Mouse (Mus musculus): ENCODE measurements around the gene Psap.

The Psap gene

GRCm38 (mm10) chr10:60287726-60288125 is 10.3 kb downstream of the Psap start:
- no peak for DNase-seq (ENCODE audit: low spot score in 2 of 2)

GRCm38 (mm10) chr10:60289216-60289615 is 11.8 kb downstream of the Psap start:
- peak; percentile 76 to 77 for DNase-seq (ENCODE audit: low spot score in 2 of 2)

GRCm38 (mm10) chr10:60290026-60290738 is 12.8 kb downstream of the Psap start:
- DNase-seq (ENCODE audit: low spot score in 2 of 2) = peak; percentile 64 to 71

GRCm38 (mm10) chr10:60290739-60291110 is 13.3 kb downstream of the Psap start:
- DNase-seq (ENCODE audit: low spot score in 2 of 2) = no peak

- no peak for DNase-seq (ENCODE audit: low spot score in 2 of 2)
Observed at GRCm38 (mm10) chr10:60292209-60292608, 14.8 kb downstream of the Psap start.

GRCm38 (mm10) chr10:60294621-60295020 is 17.2 kb downstream of the Psap start:
- DNase-seq (ENCODE audit: low spot score in 2 of 2) = no peak

GRCm38 (mm10) chr10:60295356-60295755 is 17.9 kb downstream of the Psap start:
- DNase-seq (ENCODE audit: low spot score in 2 of 2) = no peak

GRCm38 (mm10) chr10:60296027-60296426 is 18.6 kb downstream of the Psap start:
- DNase-seq (ENCODE audit: low spot score in 2 of 2) = no peak

GRCm38 (mm10) chr10:60299636-60300035 is 22.2 kb downstream of the Psap start:
- no peak for DNase-seq (ENCODE audit: low spot score in 2 of 2)

- DNase-seq (ENCODE audit: low spot score in 2 of 2) = no peak
Observed at GRCm38 (mm10) chr10:60303419-60303818, 26.0 kb downstream of the Psap start.

- peak; percentile 61 to 72 for DNase-seq (ENCODE audit: low spot score in 2 of 2)
Observed at GRCm38 (mm10) chr10:60304854-60305628, 27.6 kb downstream of the Psap start.

GRCm38 (mm10) chr10:60310629-60311028 is 33.2 kb downstream of the Psap start:
- no peak for DNase-seq (ENCODE audit: low spot score in 2 of 2)

GRCm38 (mm10) chr10:60313606-60314005 is 36.2 kb downstream of the Psap start:
- DNase-seq (ENCODE audit: low spot score in 2 of 2) = no peak

- DNase-seq (ENCODE audit: low spot score in 2 of 2) = no peak
Observed at GRCm38 (mm10) chr10:60316166-60316565, 38.7 kb downstream of the Psap start.

GRCm38 (mm10) chr10:60328963-60329650 is 51.7 kb downstream of the Psap start:
- DNase-seq (ENCODE audit: low spot score in 2 of 2) = no peak

GRCm38 (mm10) chr10:60334583-60334982 is 57.2 kb downstream of the Psap start:
- no peak for DNase-seq (ENCODE audit: low spot score in 2 of 2)

- no peak for DNase-seq (ENCODE audit: low spot score in 2 of 2)
Observed at GRCm38 (mm10) chr10:60335021-60335420, 57.6 kb downstream of the Psap start.

- no peak for DNase-seq (ENCODE audit: low spot score in 2 of 2)
Observed at GRCm38 (mm10) chr10:60341528-60341927, 64.1 kb downstream of the Psap start.

- peak; percentile 27 to 48 for DNase-seq (ENCODE audit: low spot score in 2 of 2)
Observed at GRCm38 (mm10) chr10:60344111-60344510, 66.7 kb downstream of the Psap start.

- no peak for DNase-seq (ENCODE audit: low spot score in 2 of 2)
Observed at GRCm38 (mm10) chr10:60346056-60346455, 68.6 kb downstream of the Psap start.

GRCm38 (mm10) chr10:60346701-60347405 is 69.4 kb downstream of the Psap start, which contains the start of gene Vsir:
Gene Vsir (plus strand): TSS chr10:60346851.
- DNase-seq (ENCODE audit: low spot score in 2 of 2) = peak; percentile 83 to 85
